Mouse (Mus musculus) megakaryocyte, adult 5-6 weeks (primary cell): ENCODE measurements at regions not wholly inside any gene's neighbourhood (a gene's known extent, or its start where the extent isn't known, plus 50 kb on each side); places are given as distances from the start of the nearest gene placed in this dataset.

Source experiments
- ATAC-seq: 2 replicates; pipeline ENCODE4 v1.8.0; 2016; ENCODE audit warnings: mild to moderate bottlenecking, inconsistent platforms; ENCODE audit not compliant: poor library complexity, severe bottlenecking

GRCm38 (mm10) chr9:61593991-61594390 is 221.8 kb downstream of the Tle3 start:
- no peak for ATAC-seq

GRCm38 (mm10) chr9:61589727-61590299 is 217.6 kb downstream of the Tle3 start:
- ATAC-seq: no peak

- no peak for ATAC-seq
These were observed 211.3 kb downstream of the Tle3 start for GRCm38 (mm10) chr9:61583281-61584072.

GRCm38 (mm10) chr9:61581046-61581445 is 208.9 kb downstream of the Tle3 start:
- no peak for ATAC-seq

- ATAC-seq: no peak
These were observed 206.1 kb downstream of the Tle3 start for GRCm38 (mm10) chr9:61578255-61578654.

GRCm38 (mm10) chr9:61573634-61574359 is 201.6 kb downstream of the Tle3 start:
- ATAC-seq: no peak

GRCm38 (mm10) chr9:61563017-61563416 is 190.9 kb downstream of the Tle3 start:
- no peak for ATAC-seq

- ATAC-seq: no peak
These were observed 189.4 kb downstream of the Tle3 start for GRCm38 (mm10) chr9:61561551-61561950.

GRCm38 (mm10) chr9:61558621-61559020 is 186.5 kb downstream of the Tle3 start:
- ATAC-seq: no peak

- ATAC-seq: no peak
These were observed 184.9 kb downstream of the Tle3 start for GRCm38 (mm10) chr9:61557025-61557424.

- ATAC-seq: no peak
These were observed 183.0 kb downstream of the Tle3 start for GRCm38 (mm10) chr9:61555173-61555572.

- no peak for ATAC-seq
These were observed 182.4 kb downstream of the Tle3 start for GRCm38 (mm10) chr9:61554611-61555010.

GRCm38 (mm10) chr9:61553626-61554025 is 181.5 kb downstream of the Tle3 start:
- ATAC-seq: no peak

- ATAC-seq: no peak
These were observed 179.2 kb downstream of the Tle3 start for GRCm38 (mm10) chr9:61551361-61551760.

GRCm38 (mm10) chr9:61550326-61550725 is 178.2 kb downstream of the Tle3 start:
- ATAC-seq: no peak

- no peak for ATAC-seq
These were observed 177.6 kb downstream of the Tle3 start for GRCm38 (mm10) chr9:61549692-61550241.

- no peak for ATAC-seq
These were observed 165.4 kb downstream of the Tle3 start for GRCm38 (mm10) chr9:61537316-61538189.

GRCm38 (mm10) chr9:61533237-61533636 is 161.1 kb downstream of the Tle3 start:
- ATAC-seq: no peak

GRCm38 (mm10) chr9:61530263-61531045 is 158.3 kb downstream of the Tle3 start:
- no peak for ATAC-seq
